Mouse (Mus musculus) heart, adult 2 months (tissue): ENCODE data around the gene Pde4b.

ENCODE experiments used
- CTCF ChIP-seq: fragments of 200-600 bp; IDR thresholded peaks from 2 replicates; pipeline ENCODE4 v1.8.1; 2022; ENCODE audit warnings: antibody characterized with exemption, mild to moderate bottlenecking, moderate library complexity
- POLR2A ChIP-seq: fragments of 200-500 bp; IDR thresholded peaks from 2 replicates; pipeline ENCODE4 v1.6.1; 2011; ENCODE audit warnings: mild to moderate bottlenecking, low read depth, low read length, control low read depth; ENCODE audit not compliant: insufficient read depth

GRCm38 (mm10) chr4:102318596-102318995, 231.3 kb downstream of the Pde4b start:
- no peak for TF ChIP-seq CTCF
- no peak for TF ChIP-seq POLR2A
